Mouse (Mus musculus) small intestine, adult 2 months (tissue): ENCODE data around the gene Stn1.

Source experiments
- CTCF ChIP-seq: fragments of 200-500 bp; IDR thresholded peaks from 2 replicates; pipeline ENCODE4 v1.5.1; 2012; ENCODE audit warnings: low read depth, mild to moderate bottlenecking, control low read depth, inconsistent platforms, low read length, moderate library complexity, mixed read lengths; ENCODE audit not compliant: insufficient replicate concordance, insufficient read length; ENCODE audit errors: extremely low read depth
- POLR2A ChIP-seq: fragments of 200-500 bp; IDR thresholded peaks from 2 replicates; pipeline ENCODE4 v1.6.1; 2012; ENCODE audit warnings: low read depth, mild to moderate bottlenecking, control low read depth, inconsistent platforms, low read length, moderate library complexity

GRCm38 (mm10) chr19:47536521-47537299, 597 bp downstream of the Stn1 start:
- TF ChIP-seq CTCF = no peak
- peak; percentile 63; the same call in 1 of the 2 replicates for TF ChIP-seq POLR2A
